23 mouse cellular contexts compared by ENCODE assay signal in genomic region chr2:159307001-159307400, GRCm38 (mm10).
A peak's percentile ranks its signal among the peaks of the same experiment; 100 is the strongest.
DNase-seq lines count a peak whose midpoint lies in the region; ATAC-seq lines count a peak whose summit lies in the region.
"Had no signal": no experiment of that assay in that cellular context is flagged by ENCODE, and none has a peak within 500 bp of the region (broad histone marks: within the 10 kb centered on the region; RNA-seq: fewer than 3 reads in every experiment).

No protein-coding gene starts in this region.

- no peaks in the 10 kb centered on the region for H3K36me3 ChIP-seq in hindbrain, embryonic 16.5 days (ENCODE audit: control insufficient read depth, insufficient read depth, low read length)
- H3K36me3 ChIP-seq in hindbrain, embryonic 10.5 days: no peaks in the 10 kb centered on the region
- no peaks in the 10 kb centered on the region for H3K36me3 ChIP-seq in midbrain, embryonic 14.5 days (ENCODE audit: control insufficient read depth, insufficient read depth, low read length)
- no peaks in the 10 kb centered on the region for H3K36me3 ChIP-seq in midbrain, embryonic 13.5 days
- H3K36me3 ChIP-seq: embryonic facial prominence, embryonic 13.5 days; heart, embryonic 15.5 days had no signal

- WGBS in hindbrain, embryonic 16.5 days: 45% methylated on average over 7 of the region's 7 CpGs
- WGBS in hindbrain, embryonic 10.5 days: 76% methylated on average over 7 of the region's 7 CpGs
- 40% methylated on average over 7 of the region's 7 CpGs for WGBS in midbrain, embryonic 14.5 days
- WGBS in midbrain, embryonic 13.5 days: 50% methylated on average over 7 of the region's 7 CpGs

- 0 out of 2 replicates have a peak, but pooled peaks have one; percentile 60 for ATAC-seq in hindbrain, embryonic 16.5 days
- no peak for ATAC-seq in midbrain, embryonic 14.5 days (ENCODE audit: low FRiP score, low TSS enrichment)
- ATAC-seq in midbrain, embryonic 13.5 days: no peak
- ATAC-seq: activated CD4-positive, CD25-positive, alpha-beta regulatory T cell, adult 4 months; forebrain, embryonic 13.5 days; forebrain, postnatal 0 days; intestine, embryonic 16.5 days; Patski had no signal

- 0 out of 2 replicates have a peak, but pooled peaks cover 2% of the 10 kb centered on the region for H3K9me3 ChIP-seq in hindbrain, embryonic 16.5 days (ENCODE audit: control insufficient read depth, low read length)
- H3K9me3 ChIP-seq in hindbrain, embryonic 10.5 days: no peaks in the 10 kb centered on the region
- no peaks in the 10 kb centered on the region for H3K9me3 ChIP-seq in midbrain, embryonic 14.5 days (ENCODE audit: control insufficient read depth, low read length)
- no peaks in the 10 kb centered on the region for H3K9me3 ChIP-seq in midbrain, embryonic 13.5 days
- H3K9me3 ChIP-seq: embryonic facial prominence, embryonic 13.5 days; forebrain, embryonic 13.5 days; heart, embryonic 15.5 days had no signal

- no peaks in the 10 kb centered on the region for H3K4me1 ChIP-seq in hindbrain, embryonic 16.5 days (ENCODE audit: control insufficient read depth, insufficient read depth, low read depth, low read length)
- H3K4me1 ChIP-seq in hindbrain, embryonic 10.5 days (replicated peaks): no peaks in the 10 kb centered on the region
- H3K4me1 ChIP-seq in midbrain, embryonic 14.5 days (ENCODE audit: control insufficient read depth, insufficient read depth, low read length): no peaks in the 10 kb centered on the region
- H3K4me1 ChIP-seq in midbrain, embryonic 13.5 days (replicated peaks): no peaks in the 10 kb centered on the region
- H3K4me1 ChIP-seq: forebrain, embryonic 13.5 days; heart, embryonic 15.5 days had no signal

- peak; percentile 10 to 25 for DNase-seq in cerebellum, postnatal 14 days
- DNase-seq in cerebellum, postnatal 36 days: no peak
- DNase-seq in hindbrain, embryonic 10.5 days (ENCODE audit: low spot score): no peak
- DNase-seq in midbrain, embryonic 14.5 days: peak; percentile 4
- DNase-seq in retina, postnatal 1 day: peak; percentile 80
- no peak for DNase-seq in thymus, postnatal 36 days
- DNase-seq: adrenal gland, postnatal 14 days; cerebellum, adult 8-10 months; embryo, embryonic 11 days; forebrain, postnatal 0 days; gastrocnemius, postnatal 14 days; heart, adult 2 months; heart, postnatal 14 days had no signal

- no peak overlapping the region for H3K27ac ChIP-seq in hindbrain, embryonic 16.5 days (ENCODE audit: low read depth, low read length)
- H3K27ac ChIP-seq in hindbrain, embryonic 10.5 days: no peak overlapping the region
- no peak overlapping the region for H3K27ac ChIP-seq in midbrain, embryonic 14.5 days (replicated peaks; ENCODE audit: low read depth, low read length)
- no peak overlapping the region for H3K27ac ChIP-seq in midbrain, embryonic 13.5 days
- H3K27ac ChIP-seq: embryonic facial prominence, embryonic 13.5 days; forebrain, embryonic 13.5 days; heart, adult 2 months; heart, embryonic 15.5 days had no signal

- no peak overlapping the region for H3K9ac ChIP-seq in hindbrain, embryonic 16.5 days (ENCODE audit: low read depth, low read length)
- H3K9ac ChIP-seq in midbrain, embryonic 14.5 days (replicated peaks; ENCODE audit: low read length): no peak overlapping the region
- no peak overlapping the region for H3K9ac ChIP-seq in midbrain, embryonic 13.5 days (replicated peaks)
- H3K9ac ChIP-seq: embryonic facial prominence, embryonic 13.5 days; forebrain, embryonic 13.5 days; forebrain, postnatal 0 days; heart, embryonic 15.5 days had no signal

- H3K4me3 ChIP-seq in hindbrain, embryonic 16.5 days (ENCODE audit: low read length): no peak overlapping the region
- no peak overlapping the region for H3K4me3 ChIP-seq in hindbrain, embryonic 10.5 days
- H3K4me3 ChIP-seq in midbrain, embryonic 14.5 days (replicated peaks; ENCODE audit: low read depth, low read length): no peak overlapping the region
- H3K4me3 ChIP-seq in midbrain, embryonic 13.5 days (replicated peaks): no peak overlapping the region
- H3K4me3 ChIP-seq: embryonic facial prominence, embryonic 13.5 days; forebrain, embryonic 13.5 days; heart, adult 2 months; heart, embryonic 15.5 days had no signal

- H3K4me2 ChIP-seq in hindbrain, embryonic 16.5 days (ENCODE audit: low read length): no peak overlapping the region
- H3K4me2 ChIP-seq in midbrain, embryonic 14.5 days (ENCODE audit: low read length): no peak overlapping the region
- H3K4me2 ChIP-seq in midbrain, embryonic 13.5 days (replicated peaks): no peak overlapping the region
- H3K4me2 ChIP-seq: embryonic facial prominence, embryonic 13.5 days; forebrain, embryonic 13.5 days; heart, embryonic 11.5 days; heart, embryonic 15.5 days had no signal

- H3K27me3 ChIP-seq in hindbrain, embryonic 16.5 days (replicated peaks; ENCODE audit: control insufficient read depth, insufficient read depth, low read length): no peaks in the 10 kb centered on the region
- no peaks in the 10 kb centered on the region for H3K27me3 ChIP-seq in hindbrain, embryonic 10.5 days (ENCODE audit: insufficient read depth, poor library complexity, severe bottlenecking)
- H3K27me3 ChIP-seq in midbrain, embryonic 14.5 days (ENCODE audit: control insufficient read depth, insufficient read depth, low read length): no peaks in the 10 kb centered on the region
- H3K27me3 ChIP-seq in midbrain, embryonic 13.5 days: no peaks in the 10 kb centered on the region
- H3K27me3 ChIP-seq: CH12.LX; forebrain, embryonic 13.5 days; heart, embryonic 15.5 days; Patski had no signal

Comparison
In these comparisons a context has a peak if more than half of its experiments do, and no peak if none do; other contexts are left out.
1. DNase-seq: peak in cerebellum, postnatal 14 days (2 of 2), midbrain, embryonic 14.5 days (single experiment) and retina, postnatal 1 day (single experiment); none in cerebellum, postnatal 36 days (0 of 2), hindbrain, embryonic 10.5 days (single experiment) and thymus, postnatal 36 days (0 of 2).